Mouse (Mus musculus): ENCODE measurements around the gene Arhgef17. TPM values are rescaled to one million over a fixed set of nuclear protein-coding genes. Genes with fewer than 3 reads are reported as not detected.
A peak's percentile ranks its signal among the peaks of the same experiment; 100 is the strongest.

Arhgef17 gene
- polyA plus RNA-seq, 1 experiment from 2014 or later, result 7.4 TPM

DNA sequence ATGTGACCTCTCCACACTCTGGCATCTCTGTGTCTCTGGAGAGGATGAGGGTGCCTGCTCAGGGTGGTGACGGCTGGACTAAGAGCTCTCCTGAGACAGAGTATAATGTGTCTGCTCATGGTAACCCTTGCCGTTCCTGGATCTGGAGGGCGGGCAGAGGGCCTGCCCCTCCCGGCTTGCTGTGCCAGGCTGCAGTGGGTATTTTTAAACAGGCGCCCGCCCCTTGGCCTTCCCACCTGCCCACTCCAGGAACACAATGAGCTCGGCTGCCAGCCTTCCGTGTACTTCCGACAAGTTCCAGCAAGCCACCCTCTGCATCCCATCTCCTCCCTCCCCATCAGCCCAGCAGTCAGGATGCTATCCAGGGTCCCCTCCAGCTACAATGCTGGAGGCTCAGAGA, 20.1 kb downstream of the Arhgef17 start:
- WGBS, result 33% methylated on average over 9 of the region's 9 CpGs
- H3K4me1 ChIP-seq (ENCODE audit: control insufficient read depth, insufficient read depth, low read length), result peaks cover 70% of the 10 kb centered on the region
- peak; percentile 0; the same call in 1 of the 2 replicates for ATAC-seq (ENCODE audit: insufficient read depth, low FRiP score)
- no peaks in the 10 kb centered on the region for H3K27me3 ChIP-seq (ENCODE audit: control insufficient read depth, insufficient read depth, low read length)
- no peak overlapping the region for H3K4me2 ChIP-seq (ENCODE audit: low read depth, low read length)
- 0 out of 2 replicates have a peak, but pooled peaks cover 2% of the 10 kb centered on the region for H3K36me3 ChIP-seq (ENCODE audit: control insufficient read depth, insufficient read depth, low read length)
- H3K4me3 ChIP-seq (replicated peaks; ENCODE audit: low read length), result no peak overlapping the region
- H3K27ac ChIP-seq (ENCODE audit: low read length), result peak overlapping the region; percentile 34
- H3K9ac ChIP-seq (ENCODE audit: low read length), result no peak overlapping the region
- H3K9me3 ChIP-seq (replicated peaks; ENCODE audit: control insufficient read depth, low read length), result no peaks in the 10 kb centered on the region

DNA sequence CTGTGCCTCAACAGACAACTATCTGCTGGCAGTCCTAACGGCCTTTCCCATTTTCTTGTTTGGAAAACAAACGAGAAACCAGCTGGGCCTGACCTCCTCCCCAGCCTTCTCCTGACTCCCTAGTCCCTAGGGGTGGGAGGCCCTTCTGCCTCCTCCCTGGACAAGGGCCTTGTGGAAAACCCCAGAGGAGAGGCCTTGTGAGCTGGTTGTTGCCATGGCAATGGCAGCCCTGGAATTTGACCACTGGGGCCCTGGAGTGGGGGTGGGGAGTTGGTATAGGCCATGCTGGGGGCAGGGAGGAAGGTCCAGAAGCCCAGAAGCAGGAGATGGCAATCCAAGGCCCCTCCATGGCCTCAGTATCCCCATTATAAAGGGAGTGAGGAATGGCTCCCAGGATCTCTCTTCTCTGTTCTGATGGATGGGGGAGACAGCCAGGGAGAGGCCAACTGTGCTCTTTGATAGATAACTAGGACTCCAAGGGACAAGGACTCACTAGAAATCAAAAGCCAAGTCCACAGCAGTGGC, 20.6 kb downstream of the Arhgef17 start:
- H3K9ac ChIP-seq (ENCODE audit: low read length), result peak overlapping the region; percentile 51
- peak; percentile 25; the same call in 1 of the 2 replicates for ATAC-seq (ENCODE audit: insufficient read depth, low FRiP score)
- no peaks in the 10 kb centered on the region for H3K27me3 ChIP-seq (ENCODE audit: control insufficient read depth, insufficient read depth, low read length)
- peaks cover 66% of the 10 kb centered on the region for H3K4me1 ChIP-seq (ENCODE audit: control insufficient read depth, insufficient read depth, low read length)
- no peak overlapping the region for H3K4me2 ChIP-seq (ENCODE audit: low read depth, low read length)
- H3K4me3 ChIP-seq (replicated peaks; ENCODE audit: low read length), result no peak overlapping the region
- peak overlapping the region; percentile 34 for H3K27ac ChIP-seq (ENCODE audit: low read length)
- WGBS, result 12% methylated on average over 2 of the region's 2 CpGs
- H3K9me3 ChIP-seq (replicated peaks; ENCODE audit: control insufficient read depth, low read length), result no peaks in the 10 kb centered on the region
- 0 out of 2 replicates have a peak, but pooled peaks cover 2% of the 10 kb centered on the region for H3K36me3 ChIP-seq (ENCODE audit: control insufficient read depth, insufficient read depth, low read length)

- Histone ChIP-seq H3K4me3 (replicated peaks; ENCODE audit: low read length) (no peak overlapping the region), H3K9me3 (replicated peaks; ENCODE audit: control insufficient read depth, low read length) (no peaks in the 10 kb centered on the region), H3K4me1 (ENCODE audit: control insufficient read depth, insufficient read depth, low read length) (peaks cover 50% of the 10 kb centered on the region), H3K27ac (ENCODE audit: low read length) (peak overlapping the region; percentile 70; the same call in 1 of the 2 replicates), H3K36me3 (ENCODE audit: control insufficient read depth, insufficient read depth, low read length) (0 out of 2 replicates have a peak, but pooled peaks cover 3% of the 10 kb centered on the region), H3K4me2 (ENCODE audit: low read depth, low read length) (0 out of 2 replicates have a peak overlapping the region, but pooled peaks have one; percentile 7), H3K27me3 (ENCODE audit: control insufficient read depth, insufficient read depth, low read length) (no peaks in the 10 kb centered on the region), H3K9ac (ENCODE audit: low read length) (no peak overlapping the region; the same call in 1 of the 2 replicates)
- WGBS, result 51% methylated on average over 8 of the region's 8 CpGs
- no peak for ATAC-seq (ENCODE audit: insufficient read depth, low FRiP score)
Observed at GRCm38 (mm10) chr7:100908567-100908966, 23.3 kb downstream of the Arhgef17 start.

- Histone ChIP-seq H3K9ac (ENCODE audit: low read length) (0 out of 2 replicates have a peak overlapping the region, but pooled peaks have one; percentile 28), H3K4me1 (ENCODE audit: control insufficient read depth, insufficient read depth, low read length) (peaks cover 47% of the 10 kb centered on the region), H3K9me3 (replicated peaks; ENCODE audit: control insufficient read depth, low read length) (no peaks in the 10 kb centered on the region), H3K27me3 (ENCODE audit: control insufficient read depth, insufficient read depth, low read length) (no peaks in the 10 kb centered on the region), H3K4me2 (ENCODE audit: low read depth, low read length) (peak overlapping the region; percentile 36; the same call in 1 of the 2 replicates), H3K27ac (ENCODE audit: low read length) (peak overlapping the region; percentile 84), H3K36me3 (ENCODE audit: control insufficient read depth, insufficient read depth, low read length) (0 out of 2 replicates have a peak, but pooled peaks cover 3% of the 10 kb centered on the region), H3K4me3 (replicated peaks; ENCODE audit: low read length) (no peak overlapping the region)
- 76% methylated on average over 8 of the region's 8 CpGs for WGBS
- ATAC-seq (ENCODE audit: insufficient read depth, low FRiP score), result no peak
Observed at GRCm38 (mm10) chr7:100908061-100908460, 23.8 kb downstream of the Arhgef17 start.

DNA sequence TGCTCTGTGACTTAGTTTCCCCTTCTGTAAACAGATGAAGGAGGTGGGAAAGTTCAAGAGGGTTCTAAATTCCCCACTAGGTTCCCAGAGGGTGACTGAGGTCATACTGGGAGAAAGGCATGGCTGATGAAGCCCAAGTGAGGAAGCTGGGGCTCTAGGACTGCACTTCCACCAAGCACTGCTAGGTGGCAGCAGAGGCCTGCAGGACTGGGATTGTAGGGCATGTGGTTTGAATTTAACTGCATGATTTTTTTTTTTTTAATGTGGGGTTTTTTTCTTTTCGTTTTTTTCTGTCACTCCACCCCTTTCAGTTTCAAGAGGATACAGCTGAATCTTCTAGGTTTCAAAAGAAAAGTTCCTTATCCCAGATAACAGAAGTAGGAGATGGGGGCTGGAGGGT, 24.7 kb downstream of the Arhgef17 start:
- Histone ChIP-seq H3K9ac (ENCODE audit: low read length) (peak overlapping the region; percentile 28; the same call in 1 of the 2 replicates), H3K27me3 (ENCODE audit: control insufficient read depth, insufficient read depth, low read length) (no peaks in the 10 kb centered on the region), H3K4me3 (replicated peaks; ENCODE audit: low read length) (no peak overlapping the region), H3K9me3 (replicated peaks; ENCODE audit: control insufficient read depth, low read length) (no peaks in the 10 kb centered on the region), H3K27ac (ENCODE audit: low read length) (peak overlapping the region; percentile 84), H3K4me2 (ENCODE audit: low read depth, low read length) (peak overlapping the region; percentile 36; the same call in 1 of the 2 replicates), H3K36me3 (ENCODE audit: control insufficient read depth, insufficient read depth, low read length) (0 out of 2 replicates have a peak, but pooled peaks cover 3% of the 10 kb centered on the region), H3K4me1 (ENCODE audit: control insufficient read depth, insufficient read depth, low read length) (peaks cover 41% of the 10 kb centered on the region)
- 4% methylated on average over 1 of the region's 1 CpGs for WGBS
- no peak for ATAC-seq (ENCODE audit: insufficient read depth, low FRiP score)

- H3K36me3 ChIP-seq (ENCODE audit: control insufficient read depth, insufficient read depth, low read length), result 0 out of 2 replicates have a peak, but pooled peaks cover 3% of the 10 kb centered on the region
- H3K4me1 ChIP-seq (ENCODE audit: control insufficient read depth, insufficient read depth, low read length), result peaks cover 31% of the 10 kb centered on the region
- ATAC-seq (ENCODE audit: insufficient read depth, low FRiP score), result no peak
- no peak overlapping the region for H3K4me2 ChIP-seq (ENCODE audit: low read depth, low read length)
- no peak overlapping the region for H3K4me3 ChIP-seq (replicated peaks; ENCODE audit: low read length)
- no peak overlapping the region for H3K9ac ChIP-seq (ENCODE audit: low read length)
- H3K9me3 ChIP-seq (replicated peaks; ENCODE audit: control insufficient read depth, low read length), result no peaks in the 10 kb centered on the region
- WGBS, result 76% methylated on average over 10 of the region's 10 CpGs
- no peaks in the 10 kb centered on the region for H3K27me3 ChIP-seq (ENCODE audit: control insufficient read depth, insufficient read depth, low read length)
- no peak overlapping the region for H3K27ac ChIP-seq (ENCODE audit: low read length)
Observed at GRCm38 (mm10) chr7:100906029-100906789, 25.7 kb downstream of the Arhgef17 start.

DNA sequence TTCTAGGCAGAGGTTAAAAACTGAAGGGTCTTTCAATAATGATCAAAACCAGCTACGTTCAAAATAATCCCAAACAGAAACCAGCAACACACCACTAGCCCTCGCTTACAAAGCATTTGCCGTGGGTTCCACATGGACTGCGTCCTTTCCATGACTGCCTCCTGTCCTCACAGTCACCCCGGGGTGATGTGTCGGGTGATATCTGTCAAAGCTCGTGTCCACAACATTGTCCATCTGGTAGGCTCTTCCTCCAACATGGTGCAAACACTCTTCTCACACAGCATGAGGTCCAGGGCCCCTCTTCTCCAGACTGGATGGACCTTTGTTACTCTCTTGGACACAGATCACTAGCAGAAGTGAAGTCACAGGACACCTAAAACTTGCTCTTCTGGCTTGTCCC, 26.9 kb downstream of the Arhgef17 start:
- 76% methylated on average over 7 of the region's 7 CpGs for WGBS
- no peaks in the 10 kb centered on the region for H3K9me3 ChIP-seq (replicated peaks; ENCODE audit: control insufficient read depth, low read length)
- H3K4me1 ChIP-seq (ENCODE audit: control insufficient read depth, insufficient read depth, low read length), result peaks cover 19% of the 10 kb centered on the region
- no peaks in the 10 kb centered on the region for H3K27me3 ChIP-seq (ENCODE audit: control insufficient read depth, insufficient read depth, low read length)
- no peak overlapping the region for H3K9ac ChIP-seq (ENCODE audit: low read length)
- H3K27ac ChIP-seq (ENCODE audit: low read length), result no peak overlapping the region
- ATAC-seq (ENCODE audit: insufficient read depth, low FRiP score), result no peak
- H3K4me3 ChIP-seq (replicated peaks; ENCODE audit: low read length), result no peak overlapping the region
- no peak overlapping the region for H3K4me2 ChIP-seq (ENCODE audit: low read depth, low read length)
- 0 out of 2 replicates have a peak, but pooled peaks cover 3% of the 10 kb centered on the region for H3K36me3 ChIP-seq (ENCODE audit: control insufficient read depth, insufficient read depth, low read length)

- Histone ChIP-seq H3K27me3 (ENCODE audit: control insufficient read depth, insufficient read depth, low read length) (no peaks in the 10 kb centered on the region), H3K9me3 (replicated peaks; ENCODE audit: control insufficient read depth, low read length) (no peaks in the 10 kb centered on the region), H3K36me3 (ENCODE audit: control insufficient read depth, insufficient read depth, low read length) (0 out of 2 replicates have a peak, but pooled peaks cover 3% of the 10 kb centered on the region), H3K4me1 (ENCODE audit: control insufficient read depth, insufficient read depth, low read length) (peaks cover 16% of the 10 kb centered on the region), H3K27ac (ENCODE audit: low read length) (no peak overlapping the region), H3K4me3 (replicated peaks; ENCODE audit: low read length) (no peak overlapping the region), H3K4me2 (ENCODE audit: low read depth, low read length) (no peak overlapping the region), H3K9ac (ENCODE audit: low read length) (no peak overlapping the region)
- no peak for ATAC-seq (ENCODE audit: insufficient read depth, low FRiP score)
- 81% methylated on average over 5 of the region's 5 CpGs for WGBS
Observed at GRCm38 (mm10) chr7:100904612-100905011, 27.3 kb downstream of the Arhgef17 start.

All from stomach, embryonic 16.5 days (tissue).